Mouse (Mus musculus): ENCODE data around the gene Sorbs2.
"Not testable (repeated sequence)": the region's sequence is repeated elsewhere in the genome, so short reads cannot be mapped to it uniquely, and the experiment has no call there.

The Sorbs2 gene

DNA sequence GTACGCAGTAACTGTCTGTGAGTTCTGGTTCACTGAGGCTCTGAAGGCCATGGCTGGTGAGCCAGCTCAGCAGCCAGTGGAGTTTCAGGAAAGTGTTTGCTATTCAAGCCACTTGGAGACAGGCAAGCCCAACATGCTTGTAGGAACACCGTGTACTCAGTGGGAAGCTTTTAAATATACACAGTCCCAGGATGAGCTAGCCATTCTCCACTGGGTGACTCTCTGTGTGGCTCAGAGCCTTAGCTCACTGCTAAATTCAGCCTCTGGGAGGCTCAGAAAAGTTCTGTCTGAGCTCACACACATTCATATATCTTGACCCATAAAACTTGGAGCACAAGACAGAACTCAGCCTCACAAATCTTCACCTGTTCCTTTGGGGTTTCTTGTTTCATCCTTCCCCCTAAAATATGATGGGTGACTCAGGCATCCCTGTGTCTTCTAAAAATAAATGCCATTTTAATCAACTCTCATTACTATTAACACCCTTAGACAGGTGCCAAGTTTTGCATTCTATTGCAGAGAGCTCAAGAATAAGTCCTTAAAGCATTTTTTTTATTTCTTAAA, 322.5 kb downstream of the Sorbs2 start:
- DNase-seq (ENCODE audit: low read depth in 1 of 2, low spot score in 2 of 2), result no peak

DNA sequence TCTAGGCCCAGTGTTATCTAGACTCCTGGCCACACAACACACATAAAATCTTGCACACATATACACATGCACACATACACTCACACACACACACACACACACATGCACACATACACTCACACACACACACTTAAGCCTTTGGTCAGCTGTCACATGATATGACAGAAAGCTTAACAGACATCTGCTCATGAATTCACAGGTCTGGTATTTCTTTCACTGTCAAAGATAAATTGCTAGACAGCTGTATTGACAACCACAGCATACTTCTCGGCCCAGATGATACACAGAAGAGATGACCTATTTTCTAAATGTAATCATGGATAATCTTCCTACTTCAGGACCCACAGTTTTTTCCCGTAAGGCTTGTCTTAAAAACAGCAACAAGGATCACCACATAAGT, 326.3 kb downstream of the Sorbs2 start:
- no peak for DNase-seq (ENCODE audit: low read depth in 1 of 2, low spot score in 2 of 2)

DNA sequence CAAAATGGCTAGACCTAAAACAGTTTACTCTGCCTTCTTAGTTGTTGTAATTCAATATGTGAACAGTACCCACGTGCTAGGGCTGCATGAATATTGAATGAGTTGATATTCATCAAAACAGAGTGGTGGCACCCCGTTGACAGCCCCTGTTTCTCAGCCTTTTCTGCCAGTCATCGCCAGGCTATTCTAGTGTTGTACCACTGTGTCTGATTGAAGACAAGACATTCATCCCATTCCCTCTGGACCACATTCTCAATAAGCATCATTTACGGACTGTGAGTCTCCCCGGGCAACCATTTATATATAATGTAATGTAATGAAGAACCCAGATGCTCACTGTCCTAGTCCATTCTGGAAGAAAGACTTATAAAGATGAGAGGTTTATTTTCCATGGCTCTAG, 335.7 kb downstream of the Sorbs2 start:
- DNase-seq (ENCODE audit: low read depth in 1 of 2, low spot score in 2 of 2), result no peak

DNA sequence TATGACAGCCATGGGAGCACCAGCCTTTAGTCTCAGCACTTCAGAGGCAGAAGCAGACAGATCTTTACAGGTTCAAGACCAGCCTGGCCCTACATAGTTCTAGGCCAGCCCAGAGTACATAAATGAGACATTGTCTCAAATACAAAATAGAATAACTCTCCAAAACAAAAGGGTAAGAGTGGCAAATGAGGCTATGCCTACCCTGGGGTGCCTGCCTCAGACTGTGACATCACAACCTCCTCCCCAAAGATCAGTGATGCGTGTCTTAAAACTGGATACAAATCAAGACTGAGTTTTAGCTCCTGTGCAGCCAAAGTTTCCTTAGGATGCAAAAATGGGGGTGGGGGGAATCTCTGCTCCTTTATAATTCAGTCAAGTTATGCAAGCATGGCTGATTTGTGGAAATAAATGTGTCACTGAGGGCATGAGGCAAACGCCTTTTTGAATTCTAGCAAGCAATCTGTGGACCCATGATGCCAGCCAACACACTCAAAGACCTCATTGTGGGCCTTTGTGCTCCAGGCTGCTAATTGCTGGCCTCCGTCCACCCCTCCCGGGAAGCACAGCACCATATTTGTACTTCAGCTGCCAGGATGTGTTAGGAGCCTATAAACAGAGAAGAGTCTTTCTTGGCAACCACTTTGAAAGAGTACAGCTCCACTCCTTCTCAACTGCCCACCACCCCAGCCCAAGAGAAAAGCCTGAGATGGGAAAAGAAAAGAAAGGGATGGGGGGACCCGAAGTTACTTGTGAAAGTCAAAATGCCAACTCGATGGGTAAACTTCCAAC, 336.7 kb downstream of the Sorbs2 start:
- DNase-seq (ENCODE audit: low read depth in 1 of 2, low spot score in 2 of 2), result no peak

DNA sequence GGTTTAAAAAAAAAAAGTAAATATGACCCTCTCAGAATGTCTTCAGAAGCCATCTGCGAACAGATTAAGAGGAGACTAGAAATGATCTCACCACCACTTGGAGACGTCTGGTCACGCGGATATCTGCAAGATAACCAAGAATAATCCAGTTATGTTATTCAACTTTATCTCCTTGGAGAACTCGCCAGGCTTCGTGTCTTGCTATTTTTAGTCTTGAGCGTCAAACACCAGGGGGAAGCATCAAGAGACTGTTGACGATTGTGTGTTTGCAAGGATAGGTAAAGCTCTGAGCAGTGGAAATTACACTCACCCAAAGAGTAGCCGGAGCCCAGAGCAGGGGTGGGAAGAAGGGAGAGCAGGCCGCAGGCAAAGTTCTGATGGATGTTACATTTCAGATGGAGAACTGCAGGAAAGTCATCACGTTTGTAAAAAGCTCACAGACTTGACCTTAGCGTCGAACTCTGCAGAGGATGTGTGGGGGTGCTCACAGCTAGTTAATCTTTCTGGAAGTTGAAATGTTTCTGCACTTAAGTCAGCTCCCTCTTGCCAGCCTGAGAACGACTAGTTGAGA, 337.4 kb downstream of the Sorbs2 start:
- no peak for DNase-seq (ENCODE audit: low read depth in 1 of 2, low spot score in 2 of 2)

DNA sequence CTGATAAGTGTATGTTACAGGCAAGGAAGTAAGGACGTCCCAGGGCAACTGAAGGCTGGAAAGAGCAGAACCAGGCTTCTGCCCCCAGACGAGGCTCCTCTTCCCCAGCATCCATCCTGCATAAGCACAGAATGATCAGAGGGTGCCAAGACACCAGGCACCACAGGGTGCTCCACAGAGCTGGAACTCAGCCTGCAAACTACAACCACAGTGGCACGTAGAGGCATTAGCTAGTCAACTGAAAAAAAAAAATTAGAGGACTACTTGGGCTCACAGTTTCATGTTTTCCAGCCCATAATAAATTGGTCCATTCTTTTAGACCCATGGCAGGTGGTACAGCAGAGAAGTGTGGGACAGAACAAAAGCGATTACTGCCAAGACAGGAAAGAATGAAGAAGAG, 338.3 kb downstream of the Sorbs2 start:
- DNase-seq (ENCODE audit: low read depth in 1 of 2, low spot score in 2 of 2), result no peak

DNA sequence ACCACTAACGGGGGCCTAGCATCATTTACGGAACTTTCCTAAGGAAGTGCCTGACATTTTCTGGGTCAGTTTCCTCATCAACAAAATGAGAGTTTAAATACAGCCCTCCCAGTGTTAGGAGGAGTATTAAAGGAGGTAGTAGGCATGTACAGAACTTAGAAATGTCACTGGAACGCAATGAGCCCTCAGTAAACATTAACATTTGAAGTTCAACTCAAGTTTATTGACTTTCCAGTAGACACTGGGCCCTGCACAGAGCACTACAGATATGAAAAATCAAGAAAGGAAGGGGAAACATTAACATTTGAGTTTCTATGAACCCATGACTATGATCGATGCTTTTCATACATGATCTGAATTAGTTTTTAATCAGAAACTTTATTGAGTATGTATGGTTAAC, 347.5 kb downstream of the Sorbs2 start:
- DNase-seq (ENCODE audit: low read depth in 1 of 2, low spot score in 2 of 2), result no peak

DNA sequence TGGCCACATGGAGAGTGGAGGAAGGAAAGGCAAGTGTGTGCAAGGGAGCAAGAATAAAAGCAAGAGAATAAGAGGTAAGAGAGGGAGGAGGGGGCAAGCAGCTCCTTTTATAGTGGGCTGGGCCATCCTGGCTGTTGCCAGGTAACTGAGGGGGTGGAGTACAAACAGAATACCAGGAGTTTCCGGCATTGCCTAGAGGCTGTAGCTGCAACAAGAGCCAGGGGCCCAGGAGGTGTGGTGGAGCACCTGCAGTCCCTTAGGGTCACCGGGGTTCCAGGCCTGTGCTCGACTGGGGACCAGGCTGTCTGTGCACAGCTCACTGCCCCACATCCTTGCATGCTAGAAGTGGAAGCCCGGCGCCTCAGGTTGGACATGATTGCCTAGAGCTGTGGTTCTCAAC, 350.1 kb downstream of the Sorbs2 start:
- DNase-seq (ENCODE audit: low read depth in 1 of 2, low spot score in 2 of 2), result no peak

DNA sequence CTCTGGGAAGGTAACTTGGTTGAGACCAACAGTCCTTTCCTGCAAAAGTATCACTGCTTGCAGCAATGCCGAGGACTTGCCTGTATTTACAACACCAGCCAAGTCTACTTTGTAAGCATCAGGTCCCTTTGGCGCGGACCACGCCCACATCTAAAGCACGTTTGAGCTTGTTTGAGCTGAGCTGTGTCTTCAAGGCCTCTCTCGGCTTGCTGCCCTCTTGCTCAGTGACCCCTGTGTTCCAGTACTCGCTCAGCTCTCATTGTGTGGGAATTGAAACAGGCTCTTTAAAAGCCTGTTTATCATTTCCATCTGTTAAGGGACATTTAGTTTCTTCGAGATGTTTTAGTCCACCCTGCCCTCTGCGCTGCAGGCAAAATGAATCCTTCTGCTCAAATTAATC, 350.8 kb downstream of the Sorbs2 start:
- no peak for DNase-seq (ENCODE audit: low read depth in 1 of 2, low spot score in 2 of 2)

DNA sequence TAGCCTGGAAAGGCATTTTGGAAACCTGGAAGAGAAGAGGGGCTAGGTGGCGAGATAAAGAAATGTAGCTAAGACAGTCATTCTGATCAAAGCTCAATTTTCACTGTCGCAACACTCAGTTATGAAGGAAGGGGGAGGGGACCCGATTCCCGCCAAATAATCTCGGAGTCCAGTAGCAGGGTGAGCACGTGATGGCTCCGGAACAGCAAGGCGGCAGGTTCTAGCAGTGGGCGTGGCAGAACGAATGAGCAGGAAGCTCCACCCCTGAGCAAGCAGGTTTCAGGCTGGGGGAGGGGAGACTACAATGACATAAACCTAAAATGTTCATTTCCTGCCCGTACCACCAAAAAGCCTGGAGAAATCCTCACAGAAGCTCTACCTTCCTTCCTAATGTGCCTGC, 364.0 kb downstream of the Sorbs2 start:
- not testable (repeated sequence) for DNase-seq (ENCODE audit: low read depth in 1 of 2, low spot score in 2 of 2)

DNA sequence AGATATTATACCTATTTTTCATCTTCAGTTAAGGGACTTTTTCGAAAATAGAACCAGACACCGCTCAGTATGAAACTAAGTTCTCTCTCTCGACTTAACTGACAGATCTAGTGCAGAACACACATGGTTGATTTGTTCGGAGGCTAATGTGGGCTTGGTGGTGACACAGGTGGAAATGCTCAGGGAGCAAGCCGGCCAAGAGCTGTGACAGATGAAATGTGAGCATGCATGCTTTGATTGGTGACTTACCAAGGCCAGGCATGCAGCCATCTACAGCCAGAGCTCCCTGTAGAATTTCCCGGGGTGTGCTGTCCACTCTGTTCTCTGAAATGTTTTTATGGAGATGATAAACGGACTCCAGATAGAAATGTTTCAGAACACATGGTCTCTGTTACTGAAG, 364.5 kb downstream of the Sorbs2 start:
- DNase-seq (ENCODE audit: low read depth in 1 of 2, low spot score in 2 of 2), result no peak

DNA sequence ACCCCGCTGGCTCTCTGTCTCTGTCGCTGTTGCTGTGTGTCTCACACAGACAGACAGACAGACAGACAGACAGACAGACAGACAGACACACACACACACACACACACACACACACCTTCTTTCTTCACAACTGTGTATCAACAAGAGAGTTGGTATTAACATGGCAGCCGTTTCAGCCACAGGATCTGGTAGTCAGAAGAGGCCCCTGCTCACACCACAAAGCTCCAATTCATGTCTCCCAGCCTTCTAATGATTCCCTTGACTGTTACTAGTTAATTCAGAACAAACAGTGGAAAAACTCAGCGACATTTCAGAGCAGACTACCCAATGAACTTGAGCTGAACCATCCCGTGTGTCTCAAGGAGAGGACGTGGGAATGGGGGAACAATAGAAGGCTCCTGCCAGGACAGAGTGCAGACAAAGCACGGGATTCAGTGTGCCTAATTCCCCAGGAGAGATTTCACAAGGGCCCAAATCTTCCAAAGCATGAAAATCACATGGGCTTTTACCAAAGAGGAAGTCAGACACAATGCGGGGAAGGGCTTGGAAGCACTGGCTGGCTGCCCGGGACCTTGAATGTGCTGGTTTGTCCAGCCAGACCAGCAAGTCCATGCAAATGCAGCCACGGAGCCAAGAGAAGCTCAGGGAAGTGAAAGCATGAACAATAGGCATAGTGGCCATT, 367.5 kb downstream of the Sorbs2 start:
- no peak for DNase-seq (ENCODE audit: low read depth in 1 of 2, low spot score in 2 of 2)

DNA sequence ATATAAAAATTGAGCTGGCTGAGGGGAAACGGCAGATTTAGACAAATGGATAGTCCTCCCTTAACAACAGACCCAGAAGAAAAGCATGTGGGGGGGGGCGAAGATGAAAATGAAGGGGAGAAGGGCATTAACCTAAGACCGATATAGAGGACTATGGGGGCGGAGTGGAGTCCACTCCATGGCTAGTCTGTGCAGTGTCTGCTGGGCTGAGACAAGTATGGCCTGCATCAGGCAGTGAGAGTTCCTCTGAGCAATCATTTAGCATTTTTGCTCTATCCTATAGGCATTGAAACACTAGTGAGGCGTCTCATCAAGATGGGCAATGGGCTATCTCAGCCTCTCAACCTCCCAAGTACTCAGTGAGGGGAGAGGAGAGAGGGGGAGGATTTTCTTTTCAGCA, 368.8 kb downstream of the Sorbs2 start:
- no peak for DNase-seq (ENCODE audit: low read depth in 1 of 2, low spot score in 2 of 2)
